Mouse (Mus musculus): ENCODE data around the gene Ormdl2. TPM values are rescaled to one million over a fixed set of nuclear protein-coding genes. Genes with fewer than 3 reads are reported as not detected.
A peak's percentile ranks its signal among the peaks of the same experiment; 100 is the strongest.
"Not testable (repeated sequence)": the region's sequence is repeated elsewhere in the genome, so short reads cannot be mapped to it uniquely, and the experiment has no call there.

Ormdl2 gene
- polyA plus RNA-seq (2017; shearing (Covaris generic)): 10 to 100 TPM; 75.6 to 87.1 TPM

- peak; percentile 99 for ATAC-seq
These were observed at the start of gene Ormdl2 for GRCm38 (mm10) chr10:128821358-128822056. Ormdl2 (minus strand) TSS chr10:128821645.

GRCm38 (mm10) chr10:128870341-128870740 is 48.9 kb upstream of the Ormdl2 start:
- ATAC-seq: no peak

- ATAC-seq: peak; percentile 36
These were observed 45.1 kb upstream of the Ormdl2 start for GRCm38 (mm10) chr10:128866518-128866917.

- ATAC-seq: no peak
These were observed 44.6 kb upstream of the Ormdl2 start for GRCm38 (mm10) chr10:128866042-128866441.

- no peak for ATAC-seq
These were observed 39.7 kb upstream of the Ormdl2 start for GRCm38 (mm10) chr10:128861176-128861575.

- no peak for ATAC-seq
These were observed 28.9 kb upstream of the Ormdl2 start for GRCm38 (mm10) chr10:128850339-128850738.

GRCm38 (mm10) chr10:128848426-128848825 is 27.0 kb upstream of the Ormdl2 start:
- ATAC-seq: no peak

GRCm38 (mm10) chr10:128846664-128847063 is 25.2 kb upstream of the Ormdl2 start:
- no peak for ATAC-seq

- no peak for ATAC-seq
These were observed 24.1 kb upstream of the Ormdl2 start for GRCm38 (mm10) chr10:128845516-128845915.

- no peak for ATAC-seq
These were observed 21.8 kb upstream of the Ormdl2 start for GRCm38 (mm10) chr10:128843260-128843659.

- ATAC-seq: no peak
These were observed 19.2 kb upstream of the Ormdl2 start for GRCm38 (mm10) chr10:128840612-128841011.

GRCm38 (mm10) chr10:128839434-128839833 is 18.0 kb upstream of the Ormdl2 start:
- no peak for ATAC-seq

GRCm38 (mm10) chr10:128837400-128837799 is 16.0 kb upstream of the Ormdl2 start:
- no peak for ATAC-seq

- ATAC-seq: no peak
These were observed 2.4 kb upstream of the Ormdl2 start for GRCm38 (mm10) chr10:128823821-128824220.

GRCm38 (mm10) chr10:128823087-128823486 is 1.6 kb upstream of the Ormdl2 start:
- not testable (repeated sequence) for ATAC-seq

- no peak for ATAC-seq
These were observed 690 bp upstream of the Ormdl2 start for GRCm38 (mm10) chr10:128822135-128822534.

GRCm38 (mm10) chr10:128820217-128820616 is 1.2 kb downstream of the Ormdl2 start:
- no peak for ATAC-seq

GRCm38 (mm10) chr10:128817033-128817432 is 4.4 kb downstream of the Ormdl2 start, which contains the start of gene Sarnp:
Sarnp (plus strand) TSS chr10:128817333.
- ATAC-seq: no peak

- no peak for ATAC-seq
These were observed 14.4 kb downstream of the Ormdl2 start for GRCm38 (mm10) chr10:128807018-128807417.

GRCm38 (mm10) chr10:128806086-128806485 is 15.4 kb downstream of the Ormdl2 start:
- no peak for ATAC-seq

- peak; percentile 93 for ATAC-seq
These were observed 16.1 kb downstream of the Ormdl2 start for GRCm38 (mm10) chr10:128805092-128806000.

- peak; percentile 30 for ATAC-seq
These were observed 17.0 kb downstream of the Ormdl2 start, which contains the start of gene Tmem198b for GRCm38 (mm10) chr10:128804271-128805091. Tmem198b (minus strand) TSS chr10:128804370.

Data from activated CD4-positive, CD25-positive, alpha-beta regulatory T cell, adult 4 months (primary cell).